Mouse (Mus musculus) left cerebral cortex, postnatal 25 days (tissue): ENCODE measurements at regions not wholly inside any gene's neighbourhood (a gene's known extent, or its start where the extent isn't known, plus 50 kb on each side); places are given as distances from the start of the nearest gene placed in this dataset.
A peak's percentile ranks its signal among the peaks of the same experiment; 100 is the strongest.

Experiments used
- DNase-seq, 2 experiments: peaks; one replicate each; pipeline ENCODE4 v3.0.0; 2022; ENCODE audit warnings: low spot score in 2 of 2, mixed read lengths in 1 of 2
- intact Hi-C: fragments of 180-260 bp; cut with DNase I; formaldehyde crosslinking; loops from one replicate; pipeline ENCODE4 v1.15.1; 2025

DNA sequence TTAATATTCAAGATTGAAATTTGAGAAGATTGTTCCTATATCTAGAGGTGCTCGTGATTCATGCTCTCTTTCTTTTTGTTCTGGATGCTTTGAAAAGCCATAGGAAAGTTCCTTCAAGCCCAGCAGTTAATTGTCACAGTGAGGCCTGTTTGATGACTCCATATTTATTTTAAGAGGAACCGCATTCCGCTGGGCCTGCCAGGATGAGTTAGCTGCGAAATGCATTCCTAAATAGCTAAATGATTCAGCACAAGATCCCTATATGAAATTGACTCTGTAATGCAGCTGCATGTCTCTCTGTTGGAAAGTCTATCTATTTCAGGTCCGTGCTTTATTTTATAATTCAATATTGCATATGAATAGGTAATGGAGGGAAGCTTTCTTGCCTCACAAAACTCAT lies 511.9 kb upstream of the Adgra3 start:
- intact Hi-C loops = no loop called here
- peak; percentile 8 to 77 for DNase-seq

DNA sequence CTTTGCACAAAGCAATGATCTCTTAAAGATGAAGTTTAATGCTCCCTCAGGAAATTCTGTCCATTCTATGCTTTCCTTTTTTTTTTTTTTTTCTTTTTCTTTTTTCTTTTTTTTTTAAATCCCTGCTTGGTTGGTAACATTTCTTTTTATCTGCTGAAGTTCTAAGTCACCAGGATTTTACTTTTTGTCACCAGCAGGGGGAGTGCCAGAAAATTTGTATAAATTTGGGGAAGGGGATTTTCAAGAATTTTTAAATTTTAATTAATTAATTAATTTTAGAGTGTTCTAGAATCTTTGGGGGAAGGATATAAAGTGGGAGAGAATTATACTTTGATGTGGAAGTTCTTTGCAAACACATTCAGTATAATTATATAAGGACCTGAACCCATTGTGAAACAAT lies 492.3 kb upstream of the Adgra3 start:
- no peak for DNase-seq
- intact Hi-C loops = no loop called here

DNA sequence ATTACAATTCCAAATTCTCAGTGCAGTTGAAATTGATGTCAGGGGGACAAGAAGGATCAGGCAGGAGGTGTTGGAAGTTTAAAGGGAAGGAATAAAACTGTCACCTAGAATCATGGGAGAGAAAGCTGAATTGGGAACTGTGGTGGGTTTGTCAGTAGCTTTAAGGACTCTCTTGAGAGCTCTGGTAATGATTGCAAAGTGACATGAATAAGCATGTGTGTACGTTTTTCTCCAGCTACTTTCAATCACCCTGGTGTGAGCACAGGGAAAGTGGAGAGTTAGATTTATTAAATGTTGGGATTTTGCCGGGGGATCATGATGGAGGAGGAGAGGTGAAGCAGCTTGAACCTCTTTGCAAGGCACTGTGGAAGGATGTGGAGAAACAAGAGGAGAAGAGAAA lies 453.7 kb upstream of the Adgra3 start:
- DNase-seq = no peak
- intact Hi-C loops = no loop called here

DNA sequence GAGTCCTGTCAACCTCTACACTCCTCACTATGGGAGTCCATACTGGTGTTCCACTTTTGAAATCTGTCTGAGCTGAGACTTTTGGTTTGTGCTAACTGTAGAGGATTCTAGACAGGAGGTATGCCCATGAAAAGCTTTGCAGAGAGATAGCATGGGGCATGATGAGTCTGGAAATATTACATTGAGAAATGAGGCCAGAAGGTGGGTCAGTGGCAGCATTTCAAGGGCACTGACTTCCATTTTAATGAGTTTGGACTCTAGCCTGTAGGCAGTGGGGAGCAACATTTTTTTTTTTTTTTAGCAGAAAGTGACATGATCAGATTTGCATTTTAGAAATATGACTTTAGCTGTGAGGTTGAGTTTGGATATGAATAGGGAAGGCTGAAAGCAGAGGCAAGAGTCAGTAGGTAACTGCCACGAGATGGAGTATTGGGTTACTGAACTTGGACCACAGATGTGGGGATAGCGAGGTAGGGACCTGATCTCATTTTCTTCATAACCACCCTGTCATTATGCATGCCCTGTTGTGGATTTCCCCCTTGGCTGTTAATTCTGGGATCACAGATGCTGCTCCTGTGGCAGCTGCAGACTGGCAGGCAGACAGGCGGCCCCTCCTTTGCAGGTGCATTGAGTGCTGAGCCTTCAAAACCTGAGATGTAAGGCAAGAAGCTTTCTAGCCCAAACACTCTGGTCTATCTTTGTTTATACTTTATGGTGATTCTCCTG lies 451.1 kb upstream of the Adgra3 start:
- intact Hi-C loops = no loop called here
- DNase-seq = no peak

DNA sequence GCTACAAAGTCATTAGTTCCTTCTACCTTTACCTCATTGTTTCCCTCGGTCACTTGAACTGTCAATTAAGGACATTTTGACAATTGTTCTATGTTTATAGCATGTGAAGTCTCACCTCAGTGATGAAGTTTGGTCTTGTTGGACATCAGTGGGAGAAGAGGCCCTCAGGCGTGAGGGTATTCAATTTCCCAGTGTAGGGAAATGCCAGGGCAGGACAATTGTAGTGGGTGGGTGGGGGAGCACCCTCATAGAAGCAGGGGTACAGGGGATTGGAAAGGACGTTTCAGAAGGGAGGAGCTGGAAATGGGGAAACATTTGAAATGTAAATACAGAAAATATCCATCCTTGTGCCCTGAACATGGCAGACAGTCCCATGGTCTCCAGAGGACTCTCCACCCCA lies 431.4 kb upstream of the Adgra3 start:
- intact Hi-C loops = no loop called here
- DNase-seq = no peak

DNA sequence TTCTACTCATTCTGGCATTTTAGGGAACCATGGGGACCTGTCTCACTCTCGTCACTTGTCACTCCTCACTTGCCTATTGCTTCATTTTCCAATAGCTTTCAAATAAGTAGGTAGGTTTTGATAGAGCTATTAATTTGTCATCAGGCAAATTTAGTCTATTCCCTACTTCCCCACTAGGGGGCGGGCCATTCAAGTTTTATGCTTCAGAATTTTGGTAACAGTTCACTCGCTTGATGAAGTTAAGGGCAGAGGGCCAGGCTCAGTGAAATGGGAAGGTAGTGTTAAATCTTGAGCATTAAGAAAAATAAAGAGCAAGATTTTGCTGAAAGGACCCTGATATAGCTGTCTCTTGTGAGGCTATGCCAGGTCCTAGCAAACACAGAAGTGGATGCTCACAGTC lies 418.2 kb upstream of the Adgra3 start:
- DNase-seq = peak; percentile 54 to 55
- intact Hi-C loops = loop anchor here (5.0 kb wide), 2 partner anchors 220 to 1590 kb away; no protein-coding TSS in a partner anchor

DNA sequence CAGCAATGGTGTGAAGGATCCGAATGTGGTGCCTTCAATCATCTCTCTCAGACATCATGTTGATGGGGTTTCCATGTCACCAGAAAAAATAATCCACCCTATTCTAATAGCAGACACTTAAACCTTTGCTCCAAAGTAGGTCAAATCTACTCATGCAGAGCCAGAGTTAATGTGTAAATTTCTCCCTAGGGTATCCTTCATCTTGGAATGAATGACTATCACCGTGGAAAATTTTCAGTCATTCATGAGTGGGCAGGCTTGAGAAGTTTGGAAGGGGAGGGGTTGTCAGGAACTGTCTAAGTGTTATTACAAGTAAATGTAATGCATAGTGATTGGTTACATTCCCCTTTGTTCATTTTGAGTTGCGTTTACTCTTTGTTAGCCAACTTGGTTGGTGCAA lies 402.7 kb upstream of the Adgra3 start:
- intact Hi-C loops = no loop called here

DNA sequence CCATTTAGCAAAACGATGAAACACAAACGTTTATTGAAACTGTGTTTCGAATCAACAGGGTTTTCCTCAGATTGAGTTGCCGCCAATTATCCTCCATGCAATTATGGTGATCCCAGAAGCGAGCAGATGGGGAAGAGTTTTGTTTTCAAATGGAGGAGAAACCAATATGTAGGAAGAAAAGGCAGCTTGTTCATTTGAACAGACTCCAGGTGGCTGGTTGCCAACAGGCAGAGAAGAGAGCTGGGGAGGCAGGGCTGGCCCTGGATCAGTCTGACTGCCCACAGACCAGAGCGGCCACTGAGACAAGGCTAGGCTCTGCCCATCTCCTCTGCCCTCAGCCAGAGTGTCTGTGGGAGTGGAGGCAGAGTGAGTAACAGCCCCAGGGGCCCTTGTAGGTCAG lies 398.8 kb upstream of the Adgra3 start:
- peak; percentile 63 to 68 for DNase-seq
- intact Hi-C loops = no loop called here

More for the DNA sequence above, 402.7 kb upstream of the Adgra3 start:
- DNase-seq = no peak

DNA sequence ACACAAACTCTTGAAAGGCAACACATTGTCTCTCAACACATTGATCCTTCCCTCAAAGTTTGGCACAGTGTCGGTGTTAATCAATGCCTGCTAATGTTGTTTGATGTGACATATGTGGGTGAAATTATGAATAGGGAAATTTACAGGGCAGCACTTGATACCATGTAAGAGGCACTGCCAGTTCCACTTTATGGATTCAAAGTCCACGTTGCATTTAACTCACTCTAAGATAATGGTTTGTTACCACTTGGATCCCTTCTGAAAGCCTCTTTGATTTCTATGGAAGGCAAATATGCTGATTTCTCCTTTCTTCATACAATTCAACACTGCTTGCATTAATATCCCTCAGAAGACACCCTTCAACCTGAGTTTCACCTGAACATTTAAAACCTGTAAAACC lies 395.6 kb upstream of the Adgra3 start:
- intact Hi-C loops = no loop called here

DNA sequence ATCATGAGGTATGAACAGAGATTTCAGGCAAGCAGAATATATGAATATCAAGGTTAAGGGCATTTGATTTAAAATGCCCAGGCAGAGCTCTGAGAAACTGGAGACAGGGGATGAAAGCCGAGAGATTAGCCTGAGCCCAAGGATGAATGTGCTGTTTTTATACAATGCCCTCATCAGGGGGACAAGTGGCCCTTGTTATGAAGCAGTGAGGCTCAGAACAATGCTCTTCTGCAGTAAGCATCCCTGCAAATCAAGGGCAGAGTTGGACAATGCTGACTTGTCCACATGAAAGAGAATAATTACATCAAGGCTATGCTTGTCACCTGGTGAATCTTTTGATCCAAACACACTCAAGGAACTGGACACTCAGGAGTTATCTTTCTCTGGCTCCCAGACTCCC lies 348.1 kb upstream of the Adgra3 start:
- intact Hi-C loops = no loop called here
- no peak for DNase-seq

More for the DNA sequence above, 395.6 kb upstream of the Adgra3 start:
- DNase-seq = no peak

DNA sequence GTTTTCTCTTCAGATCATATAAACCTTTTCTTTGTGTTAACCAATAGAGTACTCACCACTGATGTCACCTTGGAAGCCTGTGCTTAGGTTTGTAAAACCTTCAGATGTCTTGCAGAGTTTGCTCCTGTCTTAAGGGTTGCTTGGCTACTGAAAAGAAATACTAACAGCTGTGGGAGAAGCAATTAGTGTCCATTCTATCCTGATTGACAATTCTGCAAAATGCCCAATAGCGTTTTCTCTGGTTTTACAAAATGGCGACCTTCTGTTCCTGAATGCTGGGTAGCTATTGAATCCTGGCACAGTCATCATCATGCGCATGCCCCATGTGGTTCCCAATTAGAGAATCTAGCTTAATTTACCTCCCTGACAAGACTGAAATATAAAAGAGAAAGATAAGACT lies 347.7 kb upstream of the Adgra3 start:
- intact Hi-C loops = no loop called here
- DNase-seq = peak in 1 of 2 experiments; percentile 1
